Comparison of ENCODE assay signal across 13 mouse cellular contexts in the genomic region with DNA sequence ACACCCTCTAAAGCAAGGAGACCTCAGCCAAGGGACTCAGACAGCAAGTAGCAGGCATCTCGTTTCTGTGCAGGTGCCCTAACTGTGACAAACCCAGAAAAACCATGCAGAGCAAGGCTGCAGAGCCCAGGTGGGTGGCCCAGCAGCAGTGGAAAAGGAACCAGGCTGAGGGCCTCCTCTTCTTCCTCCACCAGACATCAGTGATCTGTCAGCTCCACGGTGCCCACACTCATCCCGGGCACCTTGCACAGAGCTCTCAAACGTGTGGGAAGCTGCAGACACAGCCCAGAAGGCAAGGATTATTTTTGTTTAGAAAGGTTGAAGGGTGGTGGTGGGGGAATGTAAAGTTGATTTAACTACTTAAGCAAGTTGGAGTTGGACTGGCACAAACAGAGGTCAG.
"Had no signal": no experiment of that assay in that cellular context is flagged by ENCODE, and none has a peak within 500 bp of the region (broad histone marks: within the 10 kb centered on the region; RNA-seq: fewer than 3 reads in every experiment).

No protein-coding gene starts in this region.

- H3K4me1 ChIP-seq: liver, embryonic 13.5 days; stomach, embryonic 15.5 days had no signal

- H3K4me3 ChIP-seq: liver, embryonic 13.5 days; stomach, embryonic 15.5 days had no signal

- H3K27me3 ChIP-seq: liver, embryonic 13.5 days; stomach, embryonic 15.5 days had no signal

- H3K27ac ChIP-seq: liver, embryonic 13.5 days; stomach, embryonic 15.5 days had no signal

- H3K36me3 ChIP-seq: liver, embryonic 13.5 days; stomach, embryonic 15.5 days had no signal

- DNase-seq: kidney, adult 18-20 months; kidney, adult 9 months; kidney, postnatal 14 days; kidney, postnatal 4 days; liver, embryonic 13.5 days; lung, adult 2 months; lung, postnatal 14 days; lung, postnatal 4 days; midbrain, embryonic 14.5 days; right cerebral cortex, postnatal 25 days; spleen, adult 18-20 months; thymus, postnatal 36 days had no signal
